Mouse (Mus musculus): ENCODE measurements around the gene Klrd1. TPM values are rescaled to one million over a fixed set of nuclear protein-coding genes. Genes with fewer than 3 reads are reported as not detected.

Gene Klrd1
- polyA plus RNA-seq (2015; fragmentation: Nextera tagmentation; extraction: Ambion mirVana) = 0.51 and 2.0 TPM in 2 replicates

GRCm38 (mm10) chr6:129591508-129591907, at the start of gene Klrd1:
Klrd1 (plus strand) TSS chr6:129591782.
- H3K27me3 ChIP-seq (ENCODE audit: control insufficient read depth, insufficient read depth, low read depth, low read length) = no peaks in the 10 kb centered on the region
- ATAC-seq (ENCODE audit: low read depth) = no peak
- H3K4me3 ChIP-seq (ENCODE audit: low read length) = no peak within 1 kb of the TSS
- no peaks in the 10 kb centered on the region for H3K4me1 ChIP-seq (replicated peaks; ENCODE audit: control insufficient read depth, insufficient read depth, low read length)
- H3K9ac ChIP-seq (ENCODE audit: low read length) = no peak within 1 kb of the TSS
- H3K27ac ChIP-seq (ENCODE audit: low read length) = no peak within 1 kb of the TSS
- H3K9me3 ChIP-seq (ENCODE audit: control insufficient read depth, low read length) = no peaks in the 10 kb centered on the region
- no peaks in the 10 kb centered on the region for H3K36me3 ChIP-seq (ENCODE audit: control insufficient read depth, insufficient read depth, low read length)
- WGBS = 76% methylated on average over 3 of the region's 3 CpGs
- no peak within 1 kb of the TSS for H3K4me2 ChIP-seq (ENCODE audit: low read depth, low read length)

DNA sequence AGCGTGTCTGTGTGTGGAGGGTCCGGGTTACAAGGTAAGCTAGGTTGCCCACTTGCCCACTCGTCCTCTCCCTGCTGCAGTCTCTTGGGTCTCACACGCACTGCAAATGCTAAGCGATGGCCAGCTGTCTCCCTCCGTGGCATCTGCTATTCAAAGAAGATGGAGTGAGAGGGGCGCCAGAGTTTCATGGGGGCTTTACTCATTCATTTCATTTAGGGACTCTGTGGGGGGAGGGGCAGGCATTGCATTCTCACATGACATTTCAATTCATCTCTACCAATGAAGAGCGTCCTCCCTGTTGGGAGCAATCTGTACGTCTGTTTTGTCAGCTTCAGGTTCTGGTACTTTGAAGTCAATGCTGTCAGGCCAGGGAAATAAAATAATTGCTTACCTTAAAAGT, 49.7 kb upstream of the Klrd1 start:
- H3K4me1 ChIP-seq (replicated peaks; ENCODE audit: control insufficient read depth, insufficient read depth, low read length) = no peaks in the 10 kb centered on the region
- peaks cover 8% of the 10 kb centered on the region for H3K36me3 ChIP-seq (ENCODE audit: control insufficient read depth, insufficient read depth, low read length)
- H3K4me2 ChIP-seq (ENCODE audit: low read depth, low read length) = no peak overlapping the region
- no peaks in the 10 kb centered on the region for H3K27me3 ChIP-seq (ENCODE audit: control insufficient read depth, insufficient read depth, low read depth, low read length)
- H3K27ac ChIP-seq (ENCODE audit: low read length) = no peak overlapping the region
- H3K9me3 ChIP-seq (ENCODE audit: control insufficient read depth, low read length) = no peaks in the 10 kb centered on the region
- WGBS = 81% methylated on average over 9 of the region's 9 CpGs
- ATAC-seq (ENCODE audit: low read depth) = no peak
- H3K4me3 ChIP-seq (ENCODE audit: low read length) = no peak overlapping the region
- no peak overlapping the region for H3K9ac ChIP-seq (ENCODE audit: low read length)

DNA sequence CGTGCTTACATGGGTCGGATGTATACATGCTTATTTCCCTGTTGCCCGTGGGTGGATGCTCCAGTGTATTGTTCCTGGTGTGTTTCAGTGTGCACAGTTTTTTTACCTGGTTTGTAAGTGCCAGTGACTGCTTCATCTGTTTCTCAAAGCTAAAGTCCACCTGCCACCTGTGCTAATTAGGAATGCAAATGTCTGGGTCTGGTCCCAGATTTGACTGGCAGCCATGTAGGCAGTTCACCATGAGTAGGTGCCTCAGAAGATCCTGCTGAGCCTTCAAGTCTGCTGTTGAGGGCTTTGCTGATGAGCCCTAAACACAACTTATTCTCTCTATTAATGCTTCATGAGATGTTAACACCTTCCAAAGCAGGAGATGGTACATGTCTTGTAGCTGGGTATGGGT, 49.0 kb upstream of the Klrd1 start:
- WGBS = 91% methylated on average over 3 of the region's 3 CpGs
- Histone ChIP-seq H3K27me3 (ENCODE audit: control insufficient read depth, insufficient read depth, low read depth, low read length) (no peaks in the 10 kb centered on the region), H3K36me3 (ENCODE audit: control insufficient read depth, insufficient read depth, low read length) (peaks cover 8% of the 10 kb centered on the region), H3K27ac (ENCODE audit: low read length) (no peak overlapping the region), H3K4me1 (replicated peaks; ENCODE audit: control insufficient read depth, insufficient read depth, low read length) (no peaks in the 10 kb centered on the region), H3K4me2 (ENCODE audit: low read depth, low read length) (no peak overlapping the region), H3K9ac (ENCODE audit: low read length) (no peak overlapping the region), H3K9me3 (ENCODE audit: control insufficient read depth, low read length) (no peaks in the 10 kb centered on the region), H3K4me3 (ENCODE audit: low read length) (no peak overlapping the region)
- ATAC-seq (ENCODE audit: low read depth) = no peak

DNA sequence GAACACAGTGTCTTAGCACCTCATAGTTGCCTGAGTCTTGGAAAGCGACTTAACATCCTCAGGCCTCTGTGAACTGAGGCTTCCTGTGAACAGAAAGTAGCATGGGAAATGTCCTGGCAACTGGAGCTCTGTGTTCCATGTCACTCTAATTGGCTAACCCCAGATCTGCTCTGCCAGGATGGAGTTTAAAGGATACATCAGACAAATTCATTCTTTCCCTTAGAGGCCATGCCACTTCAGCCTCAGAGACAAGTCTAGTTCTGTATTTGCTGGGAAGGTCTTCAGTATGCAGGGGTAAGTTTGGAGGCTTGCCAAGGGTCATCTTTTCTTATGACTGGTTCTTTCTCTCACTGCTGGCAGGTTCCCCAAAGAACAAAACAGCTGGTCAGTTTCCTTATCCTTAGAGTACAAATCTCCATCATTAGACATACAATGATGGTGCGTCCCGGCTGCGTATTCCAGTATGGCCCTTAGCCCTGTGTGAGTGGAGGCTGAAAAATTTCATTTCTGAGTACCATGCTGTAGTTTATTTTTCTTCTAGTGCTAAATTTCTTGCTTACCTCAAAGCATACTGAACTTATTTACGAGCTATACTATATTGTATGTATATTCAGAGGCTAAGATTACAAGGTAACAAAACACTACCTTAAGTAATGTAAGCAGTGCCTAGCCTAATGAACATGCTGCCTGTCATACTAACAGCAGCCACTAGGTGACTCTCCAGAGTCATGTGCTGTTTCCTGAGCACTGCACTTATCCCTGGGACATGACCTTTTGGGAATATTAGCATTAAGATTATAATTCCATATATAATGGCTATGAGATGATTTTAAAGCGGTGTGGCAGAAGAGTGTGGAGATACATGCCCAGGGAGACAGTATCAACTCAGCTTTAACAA, 47.6 kb upstream of the Klrd1 start:
- Histone ChIP-seq H3K36me3 (ENCODE audit: control insufficient read depth, insufficient read depth, low read length) (peaks cover 5% of the 10 kb centered on the region), H3K27me3 (ENCODE audit: control insufficient read depth, insufficient read depth, low read depth, low read length) (no peaks in the 10 kb centered on the region), H3K9me3 (ENCODE audit: control insufficient read depth, low read length) (no peaks in the 10 kb centered on the region), H3K9ac (ENCODE audit: low read length) (no peak overlapping the region), H3K4me1 (replicated peaks; ENCODE audit: control insufficient read depth, insufficient read depth, low read length) (no peaks in the 10 kb centered on the region), H3K4me3 (ENCODE audit: low read length) (no peak overlapping the region), H3K4me2 (ENCODE audit: low read depth, low read length) (no peak overlapping the region), H3K27ac (ENCODE audit: low read length) (no peak overlapping the region)
- 51% methylated on average over 6 of the region's 6 CpGs for WGBS
- peak; percentile 70; the same call in 1 of the 2 replicates for ATAC-seq (ENCODE audit: low read depth)

- H3K9ac ChIP-seq (ENCODE audit: low read length) = no peak overlapping the region
- H3K27me3 ChIP-seq (ENCODE audit: control insufficient read depth, insufficient read depth, low read depth, low read length) = no peaks in the 10 kb centered on the region
- no peaks in the 10 kb centered on the region for H3K36me3 ChIP-seq (ENCODE audit: control insufficient read depth, insufficient read depth, low read length)
- H3K4me2 ChIP-seq (ENCODE audit: low read depth, low read length) = no peak overlapping the region
- no peak overlapping the region for H3K4me3 ChIP-seq (ENCODE audit: low read length)
- no peak for ATAC-seq (ENCODE audit: low read depth)
- H3K9me3 ChIP-seq (ENCODE audit: control insufficient read depth, low read length) = no peaks in the 10 kb centered on the region
- H3K4me1 ChIP-seq (replicated peaks; ENCODE audit: control insufficient read depth, insufficient read depth, low read length) = no peaks in the 10 kb centered on the region
- 74% methylated on average over 2 of the region's 2 CpGs for WGBS
- no peak overlapping the region for H3K27ac ChIP-seq (ENCODE audit: low read length)
Observed at GRCm38 (mm10) chr6:129547277-129547676, 44.3 kb upstream of the Klrd1 start.

DNA sequence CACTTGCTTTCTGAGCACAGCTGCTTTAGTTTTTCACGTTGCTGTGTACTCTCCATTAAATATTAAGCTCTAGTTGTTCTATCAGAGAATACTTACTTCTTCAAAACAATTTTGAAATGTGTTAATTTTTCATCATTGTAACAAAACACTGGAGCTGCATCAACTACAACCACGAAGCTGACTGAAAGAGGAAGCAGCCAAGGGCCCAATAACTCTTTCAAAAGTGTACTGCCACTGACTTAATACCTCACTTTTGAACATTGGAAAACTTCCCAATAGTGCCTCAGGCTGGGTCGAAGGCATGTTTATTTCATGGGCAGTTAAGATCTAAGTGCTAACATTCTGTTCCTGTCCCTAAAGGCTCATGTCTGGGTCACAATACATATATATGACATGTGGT, 43.6 kb upstream of the Klrd1 start:
- ATAC-seq (ENCODE audit: low read depth) = no peak
- Histone ChIP-seq H3K4me2 (ENCODE audit: low read depth, low read length) (no peak overlapping the region), H3K27ac (ENCODE audit: low read length) (no peak overlapping the region), H3K4me1 (replicated peaks; ENCODE audit: control insufficient read depth, insufficient read depth, low read length) (no peaks in the 10 kb centered on the region), H3K9me3 (ENCODE audit: control insufficient read depth, low read length) (no peaks in the 10 kb centered on the region), H3K9ac (ENCODE audit: low read length) (no peak overlapping the region), H3K4me3 (ENCODE audit: low read length) (no peak overlapping the region), H3K27me3 (ENCODE audit: control insufficient read depth, insufficient read depth, low read depth, low read length) (no peaks in the 10 kb centered on the region), H3K36me3 (ENCODE audit: control insufficient read depth, insufficient read depth, low read length) (no peaks in the 10 kb centered on the region)
- 43% methylated on average over 3 of the region's 3 CpGs for WGBS

GRCm38 (mm10) chr6:129557298-129558023, 34.1 kb upstream of the Klrd1 start:
- Histone ChIP-seq H3K27me3 (ENCODE audit: control insufficient read depth, insufficient read depth, low read depth, low read length) (no peaks in the 10 kb centered on the region), H3K4me1 (replicated peaks; ENCODE audit: control insufficient read depth, insufficient read depth, low read length) (no peaks in the 10 kb centered on the region), H3K4me3 (ENCODE audit: low read length) (no peak overlapping the region), H3K36me3 (ENCODE audit: control insufficient read depth, insufficient read depth, low read length) (no peaks in the 10 kb centered on the region), H3K9me3 (ENCODE audit: control insufficient read depth, low read length) (no peaks in the 10 kb centered on the region), H3K4me2 (ENCODE audit: low read depth, low read length) (no peak overlapping the region), H3K27ac (ENCODE audit: low read length) (no peak overlapping the region), H3K9ac (ENCODE audit: low read length) (no peak overlapping the region)
- ATAC-seq (ENCODE audit: low read depth) = no peak

GRCm38 (mm10) chr6:129558946-129559640, 32.5 kb upstream of the Klrd1 start:
- no peak overlapping the region for H3K27ac ChIP-seq (ENCODE audit: low read length)
- 16% methylated on average over 12 of the region's 12 CpGs for WGBS
- no peaks in the 10 kb centered on the region for H3K36me3 ChIP-seq (ENCODE audit: control insufficient read depth, insufficient read depth, low read length)
- no peak overlapping the region for H3K4me3 ChIP-seq (ENCODE audit: low read length)
- no peaks in the 10 kb centered on the region for H3K4me1 ChIP-seq (replicated peaks; ENCODE audit: control insufficient read depth, insufficient read depth, low read length)
- ATAC-seq (ENCODE audit: low read depth) = peak; percentile 72
- no peak overlapping the region for H3K4me2 ChIP-seq (ENCODE audit: low read depth, low read length)
- no peaks in the 10 kb centered on the region for H3K9me3 ChIP-seq (ENCODE audit: control insufficient read depth, low read length)
- H3K9ac ChIP-seq (ENCODE audit: low read length) = no peak overlapping the region
- H3K27me3 ChIP-seq (ENCODE audit: control insufficient read depth, insufficient read depth, low read depth, low read length) = no peaks in the 10 kb centered on the region

GRCm38 (mm10) chr6:129559641-129560027, 31.9 kb upstream of the Klrd1 start:
- no peak overlapping the region for H3K4me2 ChIP-seq (ENCODE audit: low read depth, low read length)
- H3K9ac ChIP-seq (ENCODE audit: low read length) = no peak overlapping the region
- WGBS = 48% methylated on average over 4 of the region's 4 CpGs
- H3K27ac ChIP-seq (ENCODE audit: low read length) = no peak overlapping the region
- H3K36me3 ChIP-seq (ENCODE audit: control insufficient read depth, insufficient read depth, low read length) = no peaks in the 10 kb centered on the region
- no peak overlapping the region for H3K4me3 ChIP-seq (ENCODE audit: low read length)
- no peak for ATAC-seq (ENCODE audit: low read depth)
- no peaks in the 10 kb centered on the region for H3K4me1 ChIP-seq (replicated peaks; ENCODE audit: control insufficient read depth, insufficient read depth, low read length)
- no peaks in the 10 kb centered on the region for H3K27me3 ChIP-seq (ENCODE audit: control insufficient read depth, insufficient read depth, low read depth, low read length)
- no peaks in the 10 kb centered on the region for H3K9me3 ChIP-seq (ENCODE audit: control insufficient read depth, low read length)

All from lung, embryonic 16.5 days (tissue).